Mouse (Mus musculus) erythroblast, embryonic 14.5 days (primary cell): ENCODE measurements around the gene Ghrh. TPM values are rescaled to one million over a fixed set of nuclear protein-coding genes. Genes with fewer than 3 reads are reported as not detected.
"Not testable (repeated sequence)": the region's sequence is repeated elsewhere in the genome, so short reads cannot be mapped to it uniquely, and the experiment has no call there.

ENCODE experiments used
- H3K27me3 ChIP-seq: 2 replicates; pipeline ENCODE4 v1.6.1; 2012; ENCODE audit warnings: inconsistent platforms; ENCODE audit not compliant: control insufficient read depth
- H3K36me3 ChIP-seq: 2 replicates; pipeline ENCODE4 v1.6.1; 2012; ENCODE audit warnings: mild to moderate bottlenecking, inconsistent platforms; ENCODE audit not compliant: control insufficient read depth
- H3K4me1 ChIP-seq: 2 replicates; pipeline ENCODE4 v1.6.1; 2012; ENCODE audit warnings: inconsistent platforms; ENCODE audit not compliant: control insufficient read depth
- H3K4me3 ChIP-seq: replicated peaks from 2 replicates; pipeline ENCODE3; 2012; ENCODE audit warnings: moderate library complexity, mild to moderate bottlenecking, inconsistent platforms
- H3K9me3 ChIP-seq: 2 replicates; pipeline ENCODE4 v1.6.1; 2012; ENCODE audit warnings: low read length, inconsistent platforms, mixed read lengths; ENCODE audit not compliant: control insufficient read depth
- GATA1 ChIP-seq: IDR thresholded peaks from 2 replicates; pipeline ENCODE4 v1.6.1; 2012; ENCODE audit warnings: low read length, inconsistent platforms, mixed read lengths
- TAL1 ChIP-seq: IDR thresholded peaks from 3 replicates; pipeline ENCODE4 v1.6.1; 2012; ENCODE audit warnings: low read length, inconsistent platforms, mixed read lengths
- polyA plus RNA-seq: library from polyadenylated mRNA; stranded (reverse); fragments of >175 nt; gene quantifications from 2 replicates; pipeline ENCODE4 v1.2.3, GENCODE M21; 2012

The Ghrh gene
- polyA plus RNA-seq: not detected in 2 replicates

DNA sequence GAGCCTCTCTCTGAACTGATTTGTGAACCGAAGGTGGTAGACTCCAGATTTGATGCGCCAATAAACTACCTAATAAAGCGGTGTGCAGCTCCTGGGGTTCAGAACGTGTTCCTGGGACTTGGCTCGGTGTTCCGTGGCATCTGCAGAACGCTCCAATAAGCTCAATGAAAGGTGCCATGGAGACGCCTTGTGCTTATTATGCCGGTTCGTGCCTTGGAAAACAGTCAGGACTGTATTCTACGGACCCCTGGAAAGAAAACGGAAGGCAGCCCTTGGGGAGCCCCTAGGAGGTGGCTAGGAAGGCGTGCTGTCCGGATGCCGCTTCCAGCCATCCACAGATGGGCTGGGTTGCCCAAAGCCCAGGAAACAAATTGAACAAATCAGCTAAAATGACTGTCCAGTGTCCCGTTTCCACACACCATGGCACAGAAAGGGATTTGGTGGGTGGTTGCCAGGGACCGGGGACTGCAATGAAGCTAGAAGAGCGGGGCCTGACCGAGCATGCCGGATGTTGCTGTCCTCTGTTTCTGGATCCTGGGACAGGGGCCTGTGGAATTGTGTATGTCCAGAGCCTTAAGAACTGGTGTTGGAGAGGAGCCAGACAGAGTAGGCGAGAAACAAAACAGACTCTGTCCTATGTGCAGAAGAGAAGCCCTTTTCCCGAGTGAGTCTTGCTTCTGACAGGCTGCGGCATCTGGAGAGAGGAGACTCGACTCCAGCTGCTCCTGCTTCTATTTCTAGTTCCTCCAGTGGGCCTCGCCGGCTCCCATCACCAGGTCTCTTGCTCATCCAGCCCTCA is at the start of gene Ghrh:
Ghrh (minus strand) TSS at position 146 of the 799 bp plus-strand sequence.
- no peaks in the 10 kb centered on the region for H3K4me1 ChIP-seq
- peaks cover 2% of the 10 kb centered on the region; the same call in 1 of the 2 replicates for H3K27me3 ChIP-seq
- no peak for TF ChIP-seq TAL1
- TF ChIP-seq GATA1: no peak
- no peak within 1 kb of the TSS for H3K4me3 ChIP-seq
- no peaks in the 10 kb centered on the region for H3K36me3 ChIP-seq
- H3K9me3 ChIP-seq: no peaks in the 10 kb centered on the region

DNA sequence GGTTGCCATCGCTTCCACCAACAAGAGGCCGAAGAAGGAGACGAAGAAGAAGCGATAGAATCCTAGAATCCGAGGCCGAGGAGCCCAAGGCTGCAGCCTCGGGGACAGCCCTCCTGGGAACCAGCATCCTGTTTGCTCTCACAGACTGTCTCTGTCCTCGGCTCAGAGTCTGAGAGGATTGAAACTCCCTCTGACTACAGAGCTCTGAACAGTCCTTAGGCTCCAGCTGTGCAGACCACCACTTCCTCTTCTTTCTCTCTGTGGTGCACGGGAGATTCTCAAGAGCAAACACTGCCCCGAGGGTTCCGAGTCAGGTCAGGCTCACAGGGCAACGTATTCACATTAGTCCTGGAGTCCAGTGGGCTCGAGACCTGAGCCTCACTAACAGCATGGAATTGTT is 48.7 kb upstream of the Ghrh start:
- Histone ChIP-seq H3K4me1 (no peaks in the 10 kb centered on the region), H3K9me3 (no peaks in the 10 kb centered on the region), H3K4me3 (no peak overlapping the region), H3K36me3 (peaks cover 47% of the 10 kb centered on the region), H3K27me3 (no peaks in the 10 kb centered on the region)
- TF ChIP-seq TAL1: no peak
- TF ChIP-seq GATA1: no peak

DNA sequence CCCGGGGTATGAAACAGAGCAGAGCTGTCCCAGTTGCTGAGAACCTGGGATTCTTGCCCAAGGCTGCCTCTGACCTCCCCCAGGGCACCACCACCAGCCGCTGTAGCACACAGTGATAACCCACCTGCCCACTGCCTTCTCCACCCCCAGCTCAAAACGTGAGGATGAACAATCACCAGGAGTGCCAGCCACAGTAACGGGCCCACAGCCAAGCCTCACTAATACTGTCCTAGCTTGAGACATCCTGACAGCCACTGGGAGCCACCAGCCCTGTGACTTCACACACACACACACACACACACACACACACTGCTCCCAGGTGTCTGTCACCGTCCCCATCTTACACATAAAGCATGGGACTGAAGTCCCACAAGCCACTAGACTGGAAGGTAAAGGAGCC is 48.1 kb upstream of the Ghrh start:
- TF ChIP-seq GATA1 (no peak), TAL1 (no peak)
- Histone ChIP-seq H3K36me3 (peaks cover 48% of the 10 kb centered on the region), H3K4me1 (no peaks in the 10 kb centered on the region), H3K9me3 (no peaks in the 10 kb centered on the region), H3K4me3 (no peak overlapping the region), H3K27me3 (no peaks in the 10 kb centered on the region)

DNA sequence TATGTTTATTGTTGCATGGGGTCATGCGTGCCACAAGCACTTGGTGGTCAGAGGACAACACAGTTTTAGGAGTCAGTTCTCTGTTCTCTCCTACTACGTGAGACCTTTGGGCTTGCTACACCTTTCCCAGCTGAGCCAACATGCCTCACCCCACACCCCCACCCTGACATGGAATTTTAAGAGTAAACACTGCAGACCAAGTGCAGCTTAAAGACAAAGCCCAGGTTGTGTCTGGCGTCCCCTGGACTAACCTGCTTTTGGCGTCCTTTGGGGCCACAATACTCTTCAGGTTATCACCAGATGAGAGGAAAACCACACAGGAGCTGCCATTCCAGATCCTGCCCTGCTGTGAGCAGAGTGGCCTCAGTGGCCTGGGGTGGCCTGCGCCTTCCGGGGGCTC is 47.6 kb upstream of the Ghrh start:
- no peaks in the 10 kb centered on the region for H3K9me3 ChIP-seq
- peaks cover 52% of the 10 kb centered on the region for H3K36me3 ChIP-seq
- no peaks in the 10 kb centered on the region for H3K4me1 ChIP-seq
- no peaks in the 10 kb centered on the region for H3K27me3 ChIP-seq
- no peak overlapping the region for H3K4me3 ChIP-seq
- TF ChIP-seq GATA1: no peak
- TF ChIP-seq TAL1: no peak

DNA sequence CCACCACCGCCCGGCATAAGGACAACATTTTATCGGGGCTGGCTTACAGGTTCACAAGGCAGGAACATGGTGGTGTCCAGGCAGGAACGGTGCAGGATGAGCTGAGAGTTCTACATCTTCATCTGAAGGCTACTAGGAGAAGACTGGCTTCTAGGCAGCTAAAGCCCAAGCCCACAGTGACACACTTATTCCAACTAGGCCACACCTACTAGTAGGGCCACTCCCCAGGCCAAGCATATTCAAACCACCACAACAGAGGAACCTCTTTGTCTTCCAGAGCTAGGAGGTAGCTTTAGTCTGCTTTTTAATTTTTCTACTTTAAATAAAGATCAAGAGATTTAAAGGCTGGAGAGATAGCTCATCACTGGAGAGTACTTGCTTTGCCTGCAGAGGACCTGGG is 46.2 kb upstream of the Ghrh start:
- no peaks in the 10 kb centered on the region for H3K4me1 ChIP-seq
- H3K36me3 ChIP-seq: peaks cover 53% of the 10 kb centered on the region
- no peaks in the 10 kb centered on the region for H3K9me3 ChIP-seq
- H3K27me3 ChIP-seq: no peaks in the 10 kb centered on the region
- no peak overlapping the region for H3K4me3 ChIP-seq
- TF ChIP-seq TAL1: no peak
- no peak for TF ChIP-seq GATA1

DNA sequence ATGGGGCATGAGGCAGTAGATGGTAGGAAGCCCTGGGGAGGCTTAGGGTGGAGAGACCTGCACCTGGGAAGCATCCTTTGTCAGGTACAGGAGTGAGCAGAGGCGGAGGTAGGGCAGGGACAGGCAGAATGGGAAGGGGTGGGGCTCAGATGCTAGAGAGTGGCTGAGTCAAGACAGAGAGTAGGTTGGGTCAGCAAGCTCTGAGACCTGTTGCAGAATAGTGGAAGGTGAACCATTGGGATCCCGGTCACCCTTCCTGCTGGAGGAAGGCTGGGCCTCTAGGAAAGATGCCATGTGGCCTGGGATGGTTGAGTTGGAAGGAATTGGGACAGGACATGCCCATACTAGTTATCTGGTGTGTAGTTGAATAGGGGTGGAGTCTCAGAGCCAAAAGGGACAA is 45.0 kb upstream of the Ghrh start:
- H3K4me1 ChIP-seq: no peaks in the 10 kb centered on the region; the same call in 1 of the 2 replicates
- no peak for TF ChIP-seq GATA1
- no peak for TF ChIP-seq TAL1
- H3K4me3 ChIP-seq: no peak overlapping the region
- H3K36me3 ChIP-seq: peaks cover 51% of the 10 kb centered on the region
- H3K27me3 ChIP-seq: no peaks in the 10 kb centered on the region
- no peaks in the 10 kb centered on the region for H3K9me3 ChIP-seq

DNA sequence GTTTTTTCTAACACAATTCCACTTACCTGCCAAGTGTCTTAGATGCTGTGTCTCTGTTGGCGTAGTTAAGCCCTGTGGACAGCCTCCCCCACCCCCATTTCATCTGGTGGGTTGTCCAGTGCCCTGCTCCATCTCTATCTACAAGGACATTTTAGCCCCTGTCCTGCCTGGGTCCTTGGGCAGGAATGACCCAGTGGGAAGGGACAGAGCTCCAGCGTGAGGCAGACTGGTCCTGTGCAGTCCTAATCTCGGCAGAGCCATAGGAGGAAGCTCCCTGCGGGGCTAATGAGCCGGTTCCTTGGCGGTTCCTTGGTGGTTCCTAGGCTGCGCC is 42.2 kb upstream of the Ghrh start:
- Histone ChIP-seq H3K4me1 (no peaks in the 10 kb centered on the region; the same call in 1 of the 2 replicates), H3K9me3 (no peaks in the 10 kb centered on the region), H3K4me3 (no peak overlapping the region), H3K27me3 (no peaks in the 10 kb centered on the region), H3K36me3 (peaks cover 37% of the 10 kb centered on the region)
- no peak for TF ChIP-seq GATA1
- no peak for TF ChIP-seq TAL1

DNA sequence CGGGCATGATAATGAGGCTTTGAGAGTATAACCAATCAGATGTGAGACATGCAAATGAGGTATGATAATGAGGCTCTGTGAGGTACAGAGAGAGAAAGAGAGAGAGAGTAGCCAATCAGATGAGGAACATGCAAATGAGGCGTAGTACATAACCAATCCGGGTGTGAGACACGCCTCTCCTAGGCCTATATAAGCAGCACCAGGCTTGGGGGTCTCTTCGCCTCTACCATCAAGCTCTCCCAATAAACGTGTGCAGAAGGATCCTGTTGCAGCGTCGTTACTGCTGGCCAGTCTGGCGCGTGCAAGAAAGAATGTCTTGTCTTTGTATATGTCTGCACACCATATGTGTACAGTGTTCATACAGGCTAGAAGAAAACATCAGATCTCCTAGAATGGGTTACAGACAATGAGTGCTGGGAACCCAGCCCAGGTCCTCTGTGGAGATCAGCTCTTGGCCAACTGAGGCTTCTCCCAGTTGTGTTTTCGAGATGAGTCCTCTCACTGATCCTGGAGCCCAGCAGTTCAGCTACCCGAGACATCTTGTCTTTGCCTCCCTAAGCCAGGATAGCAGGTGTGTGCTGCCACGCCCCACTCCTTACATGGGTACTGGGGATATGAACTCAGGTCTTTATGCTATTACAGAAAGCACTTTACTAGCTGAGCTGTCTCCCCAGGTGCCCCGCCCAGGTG is 41.7 kb upstream of the Ghrh start:
- H3K36me3 ChIP-seq: peaks cover 37% of the 10 kb centered on the region
- not testable (repeated sequence) for H3K4me3 ChIP-seq, H3K4me1 ChIP-seq, H3K9me3 ChIP-seq, H3K27me3 ChIP-seq

DNA sequence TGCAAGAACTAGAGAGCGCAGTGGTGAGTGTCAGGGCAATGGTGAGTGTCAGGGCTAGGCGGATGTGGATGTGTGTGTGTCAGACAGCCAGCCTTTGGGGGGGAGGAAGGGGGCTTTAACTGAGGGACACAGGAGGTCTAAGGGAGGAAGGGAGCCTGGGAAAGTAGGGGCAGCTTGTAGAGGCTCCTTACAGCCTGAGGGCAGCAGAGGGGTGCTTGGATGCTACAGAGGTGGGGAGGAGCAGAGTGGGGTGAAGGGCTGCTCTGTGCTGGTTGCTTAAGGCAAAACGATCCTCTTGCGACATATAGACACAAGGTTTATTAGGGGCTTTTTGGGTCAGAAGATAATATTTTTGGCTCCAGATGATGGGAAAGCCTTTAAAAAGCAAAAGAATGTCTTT is 37.5 kb upstream of the Ghrh start:
- TF ChIP-seq TAL1 (no peak), GATA1 (no peak)
- Histone ChIP-seq H3K4me3 (no peak overlapping the region), H3K27me3 (no peaks in the 10 kb centered on the region), H3K4me1 (no peaks in the 10 kb centered on the region; the same call in 1 of the 2 replicates), H3K9me3 (no peaks in the 10 kb centered on the region), H3K36me3 (peaks cover 39% of the 10 kb centered on the region)
